Comparison of ENCODE assay signal across 1 mouse cellular context in the genomic region with DNA sequence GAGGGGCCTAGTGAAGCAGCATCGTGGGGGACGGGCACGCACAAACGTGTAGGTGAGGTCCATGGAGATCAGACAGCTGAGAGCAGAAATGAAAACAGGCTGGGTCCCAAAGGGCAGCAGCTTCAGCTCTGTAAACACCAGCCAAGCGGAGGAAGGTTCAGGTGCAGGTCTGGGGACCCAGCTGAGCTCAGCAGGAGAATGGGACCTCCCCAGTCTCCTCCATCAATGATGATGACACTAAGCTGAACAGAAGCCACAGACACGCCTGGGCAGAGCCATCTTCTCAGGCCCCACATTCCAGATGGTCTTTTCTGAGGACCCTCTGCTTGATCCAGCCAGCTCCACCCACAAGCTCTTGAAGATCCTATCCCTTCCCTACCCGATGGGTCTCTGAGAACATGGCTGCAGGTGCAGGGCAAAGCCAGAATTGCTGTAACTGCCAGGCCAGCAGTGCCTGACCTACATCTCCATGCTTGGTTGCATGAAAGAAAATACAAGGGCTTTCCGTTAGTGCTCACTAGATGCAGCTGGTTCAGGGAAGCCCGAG.
TF ChIP-seq lines count a peak whose summit lies in the region.

No protein-coding gene starts in this region.

TF ChIP-seq in CH12.LX, 34 proteins besides CTCF, POLR2A, EP300 and RAD21:
- TF ChIP-seq RCOR1 (conservative IDR thresholded peaks at IDR 0.05; ENCODE audit: low read depth, low read length) (no peak; the same call in none of the 2 replicates), KAT2A (IDR thresholded peaks at IDR 0.05; ENCODE audit: insufficient replicate concordance, low read length) (0 out of 2 replicates have a peak, but pooled peaks have one; percentile 24), NELFE (IDR thresholded peaks at IDR 0.05; ENCODE audit: low read depth, low read length) (0 out of 2 replicates have a peak, but pooled peaks have one; percentile 14), MXI1 (IDR thresholded peaks at IDR 0.05; ENCODE audit: low read depth, low read length) (peak; percentile 66; the same call in 1 of the 2 replicates), MEF2A (IDR thresholded peaks at IDR 0.05; ENCODE audit: borderline replicate concordance, low read depth, low read length) (peak; percentile 62; the same call in 1 of the 2 replicates), ZKSCAN1 (IDR thresholded peaks at IDR 0.05; ENCODE audit: borderline replicate concordance, low read depth, low read length) (no peak), PAX5 (IDR thresholded peaks at IDR 0.05; ENCODE audit: low read length) (no peak), IRF4 (IDR thresholded peaks at IDR 0.05; ENCODE audit: low read depth, low read length) (peak; percentile 78), HCFC1 (IDR thresholded peaks at IDR 0.05; ENCODE audit: low read depth, low read length) (peak; percentile 17; the same call in 1 of the 2 replicates), JUN (IDR thresholded peaks at IDR 0.05; ENCODE audit: insufficient read depth, low read depth, low read length) (0 out of 2 replicates have a peak, but pooled peaks have one; percentile 4), BHLHE40 (IDR thresholded peaks at IDR 0.05; ENCODE audit: low read depth, low read length) (peak; percentile 84), MAX (IDR thresholded peaks at IDR 0.05; ENCODE audit: low read length) (peak; percentile 41; the same call in 1 of the 2 replicates), SIN3A (IDR thresholded peaks at IDR 0.05; ENCODE audit: low read length) (peak; percentile 84), MAZ (IDR thresholded peaks at IDR 0.05; ENCODE audit: low read depth, low read length) (0 out of 2 replicates have a peak, but pooled peaks have one; percentile 16), ETS1 (conservative IDR thresholded peaks at IDR 0.05; ENCODE audit: low read depth, low read length) (peak; percentile 97), TCF12 (IDR thresholded peaks at IDR 0.05; ENCODE audit: low read depth, low read length) (peak; percentile 93), NRF1 (IDR thresholded peaks at IDR 0.05; ENCODE audit: low read depth, low read length) (peak; percentile 27; the same call in 1 of the 2 replicates), GABPA (IDR thresholded peaks at IDR 0.05; ENCODE audit: insufficient replicate concordance, low read depth, low read length) (no peak), MYC (IDR thresholded peaks at IDR 0.05; ENCODE audit: low read depth, low read length) (no peak), ZMIZ1 (IDR thresholded peaks at IDR 0.05; ENCODE audit: low read depth, low read length) (peak; percentile 76), ELF1 (IDR thresholded peaks at IDR 0.05; ENCODE audit: low read depth, low read length) (peak; percentile 43; the same call in 1 of the 2 replicates)
TF ChIP-seq in CH12.LX: peak in this region for 16.
